Mouse (Mus musculus) cortical plate, adult 2 months (tissue): ENCODE measurements around the gene Kif5a.

Source experiments
- CTCF ChIP-seq: fragments of 200-500 bp; IDR thresholded peaks from 2 replicates; pipeline ENCODE4 v1.5.1; 2011; ENCODE audit warnings: mild to moderate bottlenecking, control low read depth, low read length; ENCODE audit not compliant: insufficient read depth; ENCODE audit errors: extremely low read depth
- POLR2A ChIP-seq: fragments of 200-500 bp; IDR thresholded peaks from 2 replicates; pipeline ENCODE4 v1.6.1; 2011; ENCODE audit warnings: mild to moderate bottlenecking, low read length, control low read depth; ENCODE audit not compliant: insufficient read depth; ENCODE audit errors: extremely low read depth

GRCm38 (mm10) chr10:127205373-127205772 is 57.8 kb downstream of the Kif5a start:
- TF ChIP-seq CTCF (no peak), POLR2A (no peak)
